Mouse (Mus musculus) kidney, postnatal 4 days (tissue): ENCODE results near the gene Krt32.

Source experiments
- DNase-seq, 2 experiments: peaks; one replicate each; pipeline ENCODE4 v3.0.0; 2021; ENCODE audit warnings: mixed read lengths in 2 of 2

Gene Krt32

GRCm38 (mm10) chr11:100087861-100088260 is at the start of gene Krt32:
Gene Krt32, minus strand, starts transcription at chr11:100088226.
- DNase-seq = no peak

- DNase-seq = peak; percentile 44 to 56
These were observed 49.7 kb upstream of the Krt32 start for GRCm38 (mm10) chr11:100137693-100138092.

DNA sequence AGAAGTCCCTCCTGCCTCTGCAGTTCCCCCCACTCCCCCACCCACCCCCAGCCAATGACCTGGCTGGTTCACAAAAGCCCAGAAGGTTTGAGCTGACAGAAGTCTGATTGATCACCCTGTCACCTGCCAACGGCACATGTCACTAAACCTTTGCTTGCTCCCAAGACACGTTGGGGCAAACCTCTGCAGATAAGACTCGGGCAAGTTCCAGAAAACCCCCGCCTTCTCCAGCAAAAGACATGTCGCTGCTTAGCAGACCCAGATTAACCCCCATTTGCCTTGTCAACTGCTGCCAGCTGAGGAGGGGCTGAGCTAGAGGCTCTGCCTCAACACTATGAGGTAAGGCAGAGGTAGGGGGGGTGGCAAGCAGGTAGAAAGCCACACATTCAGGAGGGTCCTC is 48.5 kb upstream of the Krt32 start:
- DNase-seq = no peak

GRCm38 (mm10) chr11:100135731-100136130 is 47.7 kb upstream of the Krt32 start, which contains the start of gene Krt15:
Gene Krt15, minus strand, starts transcription at chr11:100135928.
- peak in 1 of 2 experiments; percentile 29 for DNase-seq

GRCm38 (mm10) chr11:100124901-100125300 is 36.9 kb upstream of the Krt32 start:
- no peak for DNase-seq

DNA sequence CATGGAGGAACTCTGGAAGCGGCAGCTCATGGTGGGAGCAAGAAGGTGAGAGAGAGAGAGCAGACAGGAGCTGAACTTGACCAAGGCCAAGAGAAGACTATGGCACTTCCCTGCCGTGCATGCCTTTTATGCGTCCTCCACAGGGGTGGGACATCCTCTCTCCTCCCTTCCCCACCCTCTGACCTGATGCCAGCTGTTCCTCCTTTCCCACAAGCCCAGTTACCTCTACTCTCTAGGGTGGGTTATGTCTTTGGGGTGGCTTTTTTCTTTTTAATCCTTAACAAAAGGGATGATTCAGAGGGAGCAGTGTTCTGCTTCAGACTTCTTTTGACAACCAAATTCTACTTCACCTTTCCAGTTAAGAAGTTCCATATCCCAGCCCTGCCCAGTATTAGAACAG is 33.4 kb upstream of the Krt32 start, which contains the start of gene Krt13:
Gene Krt13, minus strand, starts transcription at position 101 of the 400 bp plus-strand sequence.
- no peak for DNase-seq

DNA sequence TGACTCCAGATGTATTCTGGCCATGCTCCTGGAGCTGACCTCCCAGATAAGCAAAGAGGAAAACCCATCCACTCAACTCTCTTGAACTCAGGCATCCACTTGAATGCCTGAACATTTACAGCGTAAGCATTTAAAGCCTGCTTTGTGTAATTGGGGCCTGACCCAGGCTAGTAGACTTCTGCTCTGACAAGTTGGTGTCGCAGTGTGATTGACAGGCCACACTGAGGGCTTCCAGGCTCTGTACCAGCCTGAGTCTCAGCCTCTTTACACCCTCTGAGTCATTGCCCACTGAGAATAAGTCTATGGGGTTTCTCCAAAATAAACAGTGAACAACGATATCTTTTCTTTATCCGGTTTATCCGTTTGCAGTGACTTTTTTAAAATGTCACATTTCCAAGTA is 32.3 kb upstream of the Krt32 start:
- no peak for DNase-seq

DNA sequence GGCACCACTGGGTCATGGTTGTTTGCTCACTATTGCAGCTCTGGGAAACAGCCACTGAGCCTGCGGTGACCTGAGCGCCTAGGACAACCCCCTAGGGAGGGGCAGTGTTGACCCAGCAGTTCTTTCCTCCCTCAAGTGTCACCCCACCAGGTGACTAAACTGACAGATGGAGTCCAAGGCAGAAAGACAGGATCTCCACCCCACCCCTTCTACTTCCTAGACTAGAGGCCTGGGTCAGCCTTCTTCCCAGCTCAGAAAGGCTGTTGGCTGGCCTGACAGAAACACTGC is 25.7 kb upstream of the Krt32 start:
- no peak for DNase-seq

GRCm38 (mm10) chr11:100112935-100113741 is 25.1 kb upstream of the Krt32 start:
- DNase-seq = no peak

- no peak for DNase-seq
These were observed 17.6 kb upstream of the Krt32 start, which contains the start of gene Krt36 for GRCm38 (mm10) chr11:100105576-100106122. Gene Krt36, minus strand, starts transcription at chr11:100105626.

GRCm38 (mm10) chr11:100102693-100103429 is 14.8 kb upstream of the Krt32 start:
- DNase-seq = peak; percentile 25 to 47

DNA sequence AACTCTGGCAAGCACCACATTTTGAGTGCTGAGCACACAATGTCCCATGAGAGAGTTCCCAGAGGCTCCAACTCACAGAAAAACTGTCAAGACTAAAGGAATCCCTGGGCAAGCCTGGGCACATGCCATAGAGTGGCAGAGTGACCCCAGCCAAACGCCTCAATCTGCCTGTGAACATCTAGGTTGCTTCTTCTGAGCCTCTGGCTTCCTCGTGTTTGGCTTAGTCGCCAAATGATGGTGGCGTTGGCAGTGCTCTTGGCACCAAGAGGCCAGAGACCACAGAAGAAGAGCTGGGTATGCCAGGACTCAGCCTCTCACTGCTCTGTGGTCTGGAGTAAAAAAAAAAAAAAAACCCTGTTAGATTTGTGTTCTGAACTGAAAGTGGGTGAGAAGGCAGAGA is 12.4 kb upstream of the Krt32 start:
- DNase-seq = no peak

DNA sequence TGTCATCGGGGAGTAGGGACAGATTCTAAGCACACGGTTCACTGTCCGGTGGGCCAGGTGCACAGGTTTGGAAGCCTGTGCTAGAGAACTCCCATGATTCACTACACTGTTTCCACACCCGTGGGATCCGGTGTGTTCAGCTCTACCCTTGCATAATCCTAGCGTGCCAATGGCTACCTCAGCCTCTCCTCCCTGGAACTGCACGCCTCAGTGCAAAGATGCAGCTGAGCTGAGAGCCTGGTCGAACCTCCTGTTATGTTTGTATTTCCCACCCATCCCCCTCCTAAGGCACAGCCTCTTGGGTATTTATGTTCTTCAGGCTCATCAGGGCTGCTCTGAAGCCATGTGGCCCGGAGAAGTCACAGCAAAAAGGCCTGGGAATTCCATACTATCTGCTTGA is 9.8 kb upstream of the Krt32 start:
- peak; percentile 17 to 52 for DNase-seq

DNA sequence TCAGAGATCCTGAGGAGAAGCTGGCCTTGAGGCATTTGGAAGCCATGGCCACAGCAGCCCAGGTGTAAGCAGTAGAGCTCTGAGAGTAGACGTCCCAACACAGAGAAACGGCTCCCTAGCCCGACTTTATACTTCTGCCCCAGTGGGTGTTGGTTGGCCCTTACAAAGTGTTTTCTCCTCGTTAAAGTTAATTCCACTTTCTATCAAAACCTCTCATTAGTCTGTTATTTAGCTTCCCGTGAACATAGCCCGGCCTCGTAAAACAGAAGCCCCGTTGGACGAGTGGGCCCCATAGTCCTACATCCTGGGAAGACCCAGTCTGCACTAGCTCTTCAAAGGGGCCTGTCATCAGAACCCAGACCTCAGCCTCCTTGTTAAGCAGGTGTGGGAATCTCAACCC is 8.1 kb upstream of the Krt32 start, which contains the start of gene Krt35:
Gene Krt35, minus strand, starts transcription at position 101 of the 400 bp plus-strand sequence.
- no peak for DNase-seq

- DNase-seq = no peak
These were observed 476 bp upstream of the Krt32 start for GRCm38 (mm10) chr11:100088378-100089025.

DNA sequence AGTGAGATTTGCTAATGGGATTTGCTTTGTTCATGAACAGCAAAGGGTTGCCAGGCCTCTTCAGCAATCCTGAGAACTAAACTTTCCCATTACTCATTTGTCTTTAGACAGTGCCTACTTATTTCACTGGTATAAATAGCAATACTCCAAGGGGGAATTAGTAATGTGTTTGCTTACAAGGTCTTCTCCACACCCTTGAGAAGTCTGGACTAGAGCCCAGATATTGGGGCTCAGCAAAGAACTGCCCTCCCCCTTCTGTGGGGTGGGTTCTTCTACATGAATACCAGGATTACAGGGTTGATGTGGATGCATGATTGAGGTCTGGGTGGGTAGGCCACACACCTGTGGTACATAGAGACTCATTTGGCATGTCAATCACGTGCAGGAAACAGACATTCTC is 14.2 kb downstream of the Krt32 start:
- no peak for DNase-seq

DNA sequence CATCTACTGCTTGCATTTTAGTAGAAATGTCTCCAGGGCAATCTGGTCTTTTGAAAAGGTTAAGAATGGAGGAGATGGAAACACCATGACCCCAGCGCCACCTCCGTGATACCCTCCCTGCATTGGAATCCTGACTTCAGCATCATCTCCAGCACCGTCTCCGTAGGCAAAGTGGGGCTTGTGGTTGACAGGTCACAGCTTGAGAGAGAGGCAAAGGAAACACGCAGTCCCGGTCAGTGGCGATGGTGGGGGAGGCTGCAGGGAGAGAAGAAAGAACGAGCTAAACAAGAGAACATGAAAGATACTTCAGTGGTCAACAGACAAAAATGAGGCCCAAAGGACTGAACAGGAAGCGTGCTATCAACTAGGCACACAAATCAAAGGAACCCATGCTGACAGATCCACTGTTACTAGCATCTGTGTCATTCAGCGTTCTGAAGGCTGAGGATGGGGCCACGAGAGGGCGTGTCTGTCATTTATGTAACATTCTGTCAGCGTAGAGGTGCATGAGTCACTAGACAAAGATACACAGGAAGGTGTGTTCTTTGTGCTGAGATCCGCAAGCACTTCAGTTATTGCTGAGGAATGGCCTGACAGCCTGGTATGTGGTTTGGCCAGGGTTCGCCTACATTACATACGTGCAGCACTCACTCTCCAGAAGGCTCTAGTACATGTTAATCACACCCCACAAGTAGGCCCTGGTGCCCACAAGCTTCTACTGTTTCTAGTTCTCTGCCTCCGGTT is 20.6 kb downstream of the Krt32 start:
- DNase-seq = peak in 1 of 2 experiments; percentile 18

- DNase-seq = no peak
These were observed 21.6 kb downstream of the Krt32 start for GRCm38 (mm10) chr11:100066236-100067010.

DNA sequence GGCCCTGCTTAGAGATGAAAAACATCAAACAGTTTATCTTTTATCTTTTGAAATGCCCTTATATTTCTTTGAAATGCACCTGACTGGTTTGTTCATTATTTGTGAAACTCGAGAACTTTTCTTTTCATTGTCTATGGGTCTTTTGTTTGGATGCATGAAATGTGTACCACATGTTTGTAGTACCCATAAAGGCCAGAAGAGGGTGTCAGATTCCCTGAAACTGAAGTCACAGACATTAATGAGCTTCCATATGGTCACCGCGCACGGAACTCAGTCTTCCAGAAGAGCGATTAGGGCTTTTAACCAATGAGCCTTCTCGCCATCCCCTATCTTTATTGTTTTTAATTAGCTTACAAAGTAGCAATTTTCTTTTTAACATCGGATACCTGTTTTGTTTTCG is 29.2 kb downstream of the Krt32 start:
- peak in 1 of 2 experiments; percentile 5 for DNase-seq

GRCm38 (mm10) chr11:100055686-100056655 is 32.1 kb downstream of the Krt32 start:
- DNase-seq = no peak
